Comparison of ENCODE assay signal across 18 mouse cellular contexts in genomic region chr15:99669392-99669791, GRCm38 (mm10). TPM values are rescaled to one million over a fixed set of nuclear protein-coding genes. Genes with fewer than 3 reads are reported as not detected.
A peak's percentile ranks its signal among the peaks of the same experiment; 100 is the strongest.
DNase-seq lines count a peak whose midpoint lies in the region; ATAC-seq and TF ChIP-seq lines count a peak whose summit lies in the region.
"Had no signal": no experiment of that assay in that cellular context is flagged by ENCODE, and none has a peak within 500 bp of the region (broad histone marks: within the 10 kb centered on the region; RNA-seq: fewer than 3 reads in every experiment).

No protein-coding gene starts in this region.

- DNase-seq in hindbrain, embryonic 10.5 days (ENCODE audit: low spot score) = no peak
- DNase-seq in hindbrain, embryonic 11.5 days (ENCODE audit: low spot score) = no peak
- DNase-seq in forebrain, embryonic 11.5 days (ENCODE audit: low spot score) = peak; percentile 62
- DNase-seq in hindbrain, embryonic 14.5 days (ENCODE audit: low spot score) = no peak
- no peak for DNase-seq in midbrain, postnatal 0 days (ENCODE audit: low spot score)
- DNase-seq in liver, postnatal 0 days = no peak
- DNase-seq in left cerebral cortex, postnatal 4 days = no peak
- DNase-seq in testis, postnatal 14 days (ENCODE audit: low spot score) = no peak

- H3K9me3 ChIP-seq in hindbrain, embryonic 10.5 days = no peaks in the 10 kb centered on the region
- H3K9me3 ChIP-seq in hindbrain, embryonic 11.5 days (ENCODE audit: control insufficient read depth, low read length) = no peaks in the 10 kb centered on the region
- no peaks in the 10 kb centered on the region for H3K9me3 ChIP-seq in forebrain, embryonic 11.5 days (ENCODE audit: control insufficient read depth, low read length)
- H3K9me3 ChIP-seq in hindbrain, embryonic 14.5 days (ENCODE audit: control insufficient read depth, low read length) = no peaks in the 10 kb centered on the region
- no peaks in the 10 kb centered on the region for H3K9me3 ChIP-seq in midbrain, postnatal 0 days (ENCODE audit: low read length)
- H3K9me3 ChIP-seq in liver, postnatal 0 days (ENCODE audit: low read length) = 0 out of 2 replicates have a peak, but pooled peaks cover 2% of the 10 kb centered on the region
- H3K9me3 ChIP-seq: heart, embryonic 13.5 days; limb, embryonic 10.5 days had no signal

- no peak overlapping the region; the same call in 1 of the 2 replicates for H3K27ac ChIP-seq in hindbrain, embryonic 10.5 days
- no peak overlapping the region for H3K27ac ChIP-seq in hindbrain, embryonic 11.5 days (ENCODE audit: low read depth, low read length)
- H3K27ac ChIP-seq in forebrain, embryonic 11.5 days (ENCODE audit: low read depth, low read length) = no peak overlapping the region
- H3K27ac ChIP-seq in hindbrain, embryonic 14.5 days = peak overlapping the region; percentile 92
- peak overlapping the region; percentile 93 for H3K27ac ChIP-seq in midbrain, postnatal 0 days (ENCODE audit: low read depth, low read length)
- no peak overlapping the region for H3K27ac ChIP-seq in liver, postnatal 0 days (ENCODE audit: low read depth)
- H3K27ac ChIP-seq: heart, embryonic 13.5 days; liver, embryonic 12.5 days had no signal

- intact Hi-C loops in left cerebral cortex, postnatal 4 days (cut with DNase I) = loop anchor here (1.0 to 5.0 kb wide), 2 partner anchors 73 to 172 kb away; no protein-coding TSS in a partner anchor

- no peak for TF ChIP-seq CTCF in midbrain, postnatal 0 days (IDR thresholded peaks at IDR 0.05)
- TF ChIP-seq CTCF in liver, postnatal 0 days (IDR thresholded peaks at IDR 0.05; ENCODE audit: low read depth) = no peak

- peaks cover 88% of the 10 kb centered on the region for H3K27me3 ChIP-seq in hindbrain, embryonic 10.5 days (ENCODE audit: insufficient read depth, poor library complexity, severe bottlenecking)
- peaks cover 16% of the 10 kb centered on the region for H3K27me3 ChIP-seq in hindbrain, embryonic 11.5 days (ENCODE audit: control insufficient read depth, insufficient read depth, low read length)
- peaks cover 35% of the 10 kb centered on the region for H3K27me3 ChIP-seq in forebrain, embryonic 11.5 days (ENCODE audit: control insufficient read depth, insufficient read depth, low read length)
- H3K27me3 ChIP-seq in hindbrain, embryonic 14.5 days (ENCODE audit: control insufficient read depth, insufficient read depth, low read length) = no peaks in the 10 kb centered on the region
- H3K27me3 ChIP-seq in midbrain, postnatal 0 days (ENCODE audit: insufficient read depth, low read length) = no peaks in the 10 kb centered on the region
- peaks cover 81% of the 10 kb centered on the region for H3K27me3 ChIP-seq in liver, postnatal 0 days (ENCODE audit: insufficient read depth, low read length)

- WGBS in hindbrain, embryonic 10.5 days = 13% methylated on average over 1 of the region's 1 CpGs
- WGBS in hindbrain, embryonic 11.5 days = 0% methylated on average over 1 of the region's 1 CpGs
- 0% methylated on average over 1 of the region's 1 CpGs for WGBS in forebrain, embryonic 11.5 days
- 0% methylated on average over 1 of the region's 1 CpGs for WGBS in hindbrain, embryonic 14.5 days
- WGBS in midbrain, postnatal 0 days = 0% methylated on average over 1 of the region's 1 CpGs
- 0% methylated on average over 1 of the region's 1 CpGs for WGBS in liver, postnatal 0 days (ENCODE audit: insufficient replicate concordance)

- ATAC-seq in hindbrain, embryonic 11.5 days (ENCODE audit: low FRiP score) = no peak
- ATAC-seq in forebrain, embryonic 11.5 days (replicated peaks; ENCODE audit: low FRiP score) = peak; percentile 35; the same call in 1 of the 2 replicates
- ATAC-seq in hindbrain, embryonic 14.5 days (ENCODE audit: low FRiP score) = no peak
- no peak for ATAC-seq in midbrain, postnatal 0 days (ENCODE audit: low FRiP score)
- no peak for ATAC-seq in liver, postnatal 0 days
- ATAC-seq: liver, embryonic 12.5 days; Patski had no signal

- no peak overlapping the region for H3K4me2 ChIP-seq in hindbrain, embryonic 11.5 days (replicated peaks; ENCODE audit: low read depth, low read length)
- H3K4me2 ChIP-seq in forebrain, embryonic 11.5 days (ENCODE audit: low read depth, low read length, severe bottlenecking) = no peak overlapping the region
- peak overlapping the region; percentile 69 for H3K4me2 ChIP-seq in hindbrain, embryonic 14.5 days (replicated peaks)
- H3K4me2 ChIP-seq in midbrain, postnatal 0 days (ENCODE audit: low read depth, low read length, poor library complexity, severe bottlenecking) = peak overlapping the region; percentile 83
- no peak overlapping the region for H3K4me2 ChIP-seq in liver, postnatal 0 days (ENCODE audit: low read depth, low read length)

- H3K4me1 ChIP-seq in hindbrain, embryonic 10.5 days (replicated peaks) = peaks cover 70% of the 10 kb centered on the region
- H3K4me1 ChIP-seq in hindbrain, embryonic 11.5 days (replicated peaks; ENCODE audit: control insufficient read depth, insufficient read depth, low read length) = peaks cover 4% of the 10 kb centered on the region; the same call in 1 of the 2 replicates
- H3K4me1 ChIP-seq in forebrain, embryonic 11.5 days (replicated peaks; ENCODE audit: control insufficient read depth, insufficient read depth, low read length) = peaks cover 20% of the 10 kb centered on the region; the same call in 1 of the 2 replicates
- peaks cover 58% of the 10 kb centered on the region for H3K4me1 ChIP-seq in hindbrain, embryonic 14.5 days (replicated peaks; ENCODE audit: control insufficient read depth, insufficient read depth, low read length)
- peaks cover 22% of the 10 kb centered on the region for H3K4me1 ChIP-seq in midbrain, postnatal 0 days (ENCODE audit: insufficient read depth, low read length)
- H3K4me1 ChIP-seq in liver, postnatal 0 days (ENCODE audit: insufficient read depth) = peaks cover 13% of the 10 kb centered on the region

- no peaks in the 10 kb centered on the region for H3K36me3 ChIP-seq in hindbrain, embryonic 10.5 days
- H3K36me3 ChIP-seq in hindbrain, embryonic 11.5 days (ENCODE audit: control insufficient read depth, insufficient read depth, low read length) = no peaks in the 10 kb centered on the region
- no peaks in the 10 kb centered on the region for H3K36me3 ChIP-seq in forebrain, embryonic 11.5 days (ENCODE audit: control insufficient read depth, insufficient read depth, low read length)
- H3K36me3 ChIP-seq in hindbrain, embryonic 14.5 days (replicated peaks; ENCODE audit: control insufficient read depth, insufficient read depth) = peaks cover 17% of the 10 kb centered on the region; the same call in 1 of the 2 replicates
- peaks cover 14% of the 10 kb centered on the region; the same call in 1 of the 2 replicates for H3K36me3 ChIP-seq in midbrain, postnatal 0 days (ENCODE audit: insufficient read depth, low read length)
- H3K36me3 ChIP-seq in liver, postnatal 0 days (replicated peaks; ENCODE audit: insufficient read depth, low read length) = no peaks in the 10 kb centered on the region
- H3K36me3 ChIP-seq: heart, embryonic 13.5 days; limb, embryonic 10.5 days; liver, embryonic 12.5 days had no signal

- H3K4me3 ChIP-seq in hindbrain, embryonic 10.5 days = peak overlapping the region; percentile 5; the same call in 1 of the 2 replicates
- H3K4me3 ChIP-seq in hindbrain, embryonic 11.5 days (ENCODE audit: low read depth, low read length) = no peak overlapping the region
- no peak overlapping the region for H3K4me3 ChIP-seq in forebrain, embryonic 11.5 days (ENCODE audit: low read depth, low read length)
- peak overlapping the region; percentile 90 for H3K4me3 ChIP-seq in hindbrain, embryonic 14.5 days (replicated peaks; ENCODE audit: low read length)
- peak overlapping the region; percentile 79; the same call in 1 of the 2 replicates for H3K4me3 ChIP-seq in midbrain, postnatal 0 days (ENCODE audit: low read depth, low read length)
- H3K4me3 ChIP-seq in liver, postnatal 0 days (ENCODE audit: low read depth, low read length) = no peak overlapping the region
- H3K4me3 ChIP-seq: myocyte had no signal

- H3K9ac ChIP-seq in hindbrain, embryonic 11.5 days (ENCODE audit: low read depth, low read length) = no peak overlapping the region
- no peak overlapping the region for H3K9ac ChIP-seq in forebrain, embryonic 11.5 days (ENCODE audit: low read length)
- H3K9ac ChIP-seq in hindbrain, embryonic 14.5 days = peak overlapping the region; percentile 99
- H3K9ac ChIP-seq in midbrain, postnatal 0 days (replicated peaks; ENCODE audit: low read length, poor library complexity, severe bottlenecking) = peak overlapping the region; percentile 91; the same call in 1 of the 2 replicates
- no peak overlapping the region for H3K9ac ChIP-seq in liver, postnatal 0 days (replicated peaks)

- TF ChIP-seq EP300 in liver, postnatal 0 days (IDR thresholded peaks at IDR 0.05; ENCODE audit: low read depth) = no peak

RNA-seq across cellular contexts. Expression of gene Asic1, which starts 0.8 kb away (rescaled TPM):
- polyA plus RNA-seq in hindbrain, embryonic 10.5 days (2016; fragmentation: Nextera tagmentation; extraction: Ambion mirVana) = 12.6 and 29.0 TPM in 2 replicates
- polyA plus RNA-seq in hindbrain, embryonic 11.5 days (2014; fragmentation: Nextera tagmentation; extraction: Ambion mirVana) = 14.4 and 21.0 TPM in 2 replicates
- 3.9 and 5.3 TPM in 2 replicates for polyA plus RNA-seq in forebrain, embryonic 11.5 days (2014; fragmentation: Nextera tagmentation; extraction: Ambion mirVana)
- 49.7 and 51.7 TPM in 2 replicates for polyA plus RNA-seq in hindbrain, embryonic 14.5 days (2014; fragmentation: Nextera tagmentation; extraction: Ambion mirVana)
- total RNA-seq in midbrain, postnatal 0 days (2014; rRNA removed) = 138 and 150 TPM in 2 replicates
- 37.3 and 42.1 TPM in 2 replicates for polyA plus RNA-seq in midbrain, postnatal 0 days (2015; fragmentation: Nextera tagmentation; extraction: Ambion mirVana)
- polyA plus RNA-seq in liver, postnatal 0 days (2015; fragmentation: Nextera tagmentation; extraction: Ambion mirVana) = 0.38 and 0.54 TPM in 2 replicates
- total RNA-seq in left cerebral cortex, postnatal 4 days (2021) = 100 to 1,000 TPM; 101 to 102 TPM
- total RNA-seq: megakaryocyte progenitor cell, adult 5-6 weeks had no signal

RNA-seq across cellular contexts. Expression of gene Racgap1, which starts 17.9 kb away (rescaled TPM):
- polyA plus RNA-seq in hindbrain, embryonic 10.5 days (2016; fragmentation: Nextera tagmentation; extraction: Ambion mirVana) = 193 and 219 TPM in 2 replicates
- 161 and 202 TPM in 2 replicates for polyA plus RNA-seq in hindbrain, embryonic 11.5 days (2014; fragmentation: Nextera tagmentation; extraction: Ambion mirVana)
- 201 and 217 TPM in 2 replicates for polyA plus RNA-seq in forebrain, embryonic 11.5 days (2014; fragmentation: Nextera tagmentation; extraction: Ambion mirVana)
- 44.9 and 51.3 TPM in 2 replicates for polyA plus RNA-seq in hindbrain, embryonic 14.5 days (2014; fragmentation: Nextera tagmentation; extraction: Ambion mirVana)
- 27.0 and 32.9 TPM in 2 replicates for total RNA-seq in midbrain, postnatal 0 days (2014; rRNA removed)
- 27.2 TPM in 2 replicates for polyA plus RNA-seq in midbrain, postnatal 0 days (2015; fragmentation: Nextera tagmentation; extraction: Ambion mirVana)
- 28.6 and 31.9 TPM in 2 replicates for polyA plus RNA-seq in liver, postnatal 0 days (2015; fragmentation: Nextera tagmentation; extraction: Ambion mirVana)
- total RNA-seq in left cerebral cortex, postnatal 4 days (2021) = 10 to 100 TPM; 22.0 to 26.1 TPM

RNA-seq across cellular contexts. Expression of gene Smarcd1, which starts 32.5 kb away (rescaled TPM):
- polyA plus RNA-seq in hindbrain, embryonic 10.5 days (2016; fragmentation: Nextera tagmentation; extraction: Ambion mirVana) = 101 and 118 TPM in 2 replicates
- 99.1 and 103 TPM in 2 replicates for polyA plus RNA-seq in hindbrain, embryonic 11.5 days (2014; fragmentation: Nextera tagmentation; extraction: Ambion mirVana)
- polyA plus RNA-seq in forebrain, embryonic 11.5 days (2014; fragmentation: Nextera tagmentation; extraction: Ambion mirVana) = 134 and 142 TPM in 2 replicates
- polyA plus RNA-seq in hindbrain, embryonic 14.5 days (2014; fragmentation: Nextera tagmentation; extraction: Ambion mirVana) = 93.2 and 107 TPM in 2 replicates
- total RNA-seq in midbrain, postnatal 0 days (2014; rRNA removed) = 83.0 and 93.0 TPM in 2 replicates
- 77.7 and 92.2 TPM in 2 replicates for polyA plus RNA-seq in midbrain, postnatal 0 days (2015; fragmentation: Nextera tagmentation; extraction: Ambion mirVana)
- polyA plus RNA-seq in liver, postnatal 0 days (2015; fragmentation: Nextera tagmentation; extraction: Ambion mirVana) = 4.7 and 5.3 TPM in 2 replicates
- 100 to 1,000 TPM; 134 to 148 TPM for total RNA-seq in left cerebral cortex, postnatal 4 days (2021)

RNA-seq across cellular contexts. Expression of gene Gm17349, which starts 35.9 kb away (rescaled TPM):
- polyA plus RNA-seq in hindbrain, embryonic 10.5 days (2016; fragmentation: Nextera tagmentation; extraction: Ambion mirVana) = not detected in 2 replicates
- polyA plus RNA-seq in hindbrain, embryonic 11.5 days (2014; fragmentation: Nextera tagmentation; extraction: Ambion mirVana) = not detected in 2 replicates
- polyA plus RNA-seq in forebrain, embryonic 11.5 days (2014; fragmentation: Nextera tagmentation; extraction: Ambion mirVana) = not detected in 2 replicates
- polyA plus RNA-seq in hindbrain, embryonic 14.5 days (2014; fragmentation: Nextera tagmentation; extraction: Ambion mirVana) = not detected in 2 replicates
- not detected in 2 replicates for total RNA-seq in midbrain, postnatal 0 days (2014; rRNA removed)
- not detected in 2 replicates for polyA plus RNA-seq in midbrain, postnatal 0 days (2015; fragmentation: Nextera tagmentation; extraction: Ambion mirVana)
- 1.3 and 2.9 TPM in 2 replicates for polyA plus RNA-seq in liver, postnatal 0 days (2015; fragmentation: Nextera tagmentation; extraction: Ambion mirVana)
- total RNA-seq in left cerebral cortex, postnatal 4 days (2021) = not detected
- total RNA-seq: megakaryocyte progenitor cell, adult 5-6 weeks had no signal
- polyA plus RNA-seq: embryonic facial prominence, embryonic 11.5 days; gonadal fat pad, adult 2 months; heart, embryonic 13.5 days; limb, embryonic 10.5 days; liver, embryonic 12.5 days; lung, embryonic 16.5 days; myocyte; Patski; stomach, embryonic 16.5 days had no signal

RNA-seq across cellular contexts. Expression of gene Gpd1, which starts 47.9 kb away (rescaled TPM):
- polyA plus RNA-seq in hindbrain, embryonic 10.5 days (2016; fragmentation: Nextera tagmentation; extraction: Ambion mirVana) = 0.54 and 0.78 TPM in 2 replicates
- 0.25 and 0.36 TPM in 2 replicates for polyA plus RNA-seq in hindbrain, embryonic 11.5 days (2014; fragmentation: Nextera tagmentation; extraction: Ambion mirVana)
- 0.35 and 0.53 TPM in 2 replicates for polyA plus RNA-seq in forebrain, embryonic 11.5 days (2014; fragmentation: Nextera tagmentation; extraction: Ambion mirVana)
- polyA plus RNA-seq in hindbrain, embryonic 14.5 days (2014; fragmentation: Nextera tagmentation; extraction: Ambion mirVana) = 2.0 and 2.2 TPM in 2 replicates
- 2.8 and 3.3 TPM in 2 replicates for total RNA-seq in midbrain, postnatal 0 days (2014; rRNA removed)
- 1.1 and 1.2 TPM in 2 replicates for polyA plus RNA-seq in midbrain, postnatal 0 days (2015; fragmentation: Nextera tagmentation; extraction: Ambion mirVana)
- polyA plus RNA-seq in liver, postnatal 0 days (2015; fragmentation: Nextera tagmentation; extraction: Ambion mirVana) = 147 and 150 TPM in 2 replicates
- 1 to 10 TPM; 6.7 to 6.8 TPM for total RNA-seq in left cerebral cortex, postnatal 4 days (2021)

Comparison
In these comparisons a context has a peak if more than half of its experiments do, and no peak if none do; other contexts are left out.
1. H3K27ac ChIP-seq: peak in hindbrain, embryonic 14.5 days (single experiment) and midbrain, postnatal 0 days (single experiment); none in hindbrain, embryonic 10.5 days (single experiment), hindbrain, embryonic 11.5 days (single experiment), forebrain, embryonic 11.5 days (single experiment) and liver, postnatal 0 days (single experiment).
2. H3K4me3 ChIP-seq: peak in hindbrain, embryonic 10.5 days (single experiment), hindbrain, embryonic 14.5 days (single experiment) and midbrain, postnatal 0 days (single experiment); none in hindbrain, embryonic 11.5 days (single experiment), forebrain, embryonic 11.5 days (single experiment) and liver, postnatal 0 days (single experiment).
3. H3K4me2 ChIP-seq: peak in hindbrain, embryonic 14.5 days (single experiment) and midbrain, postnatal 0 days (single experiment); none in hindbrain, embryonic 11.5 days (single experiment), forebrain, embryonic 11.5 days (single experiment) and liver, postnatal 0 days (single experiment).
4. H3K9ac ChIP-seq: peak in hindbrain, embryonic 14.5 days (single experiment) and midbrain, postnatal 0 days (single experiment); none in hindbrain, embryonic 11.5 days (single experiment), forebrain, embryonic 11.5 days (single experiment) and liver, postnatal 0 days (single experiment).
5. RNA of gene Smarcd1, which starts 32.5 kb away (polyA plus RNA-seq): 134 to 142 TPM in forebrain, embryonic 11.5 days, 101 to 118 TPM in hindbrain, embryonic 10.5 days, 93.2 to 107 TPM in hindbrain, embryonic 14.5 days, 99.1 to 103 TPM in hindbrain, embryonic 11.5 days and 77.7 to 92.2 TPM in midbrain, postnatal 0 days; 4.7 to 5.3 TPM in liver, postnatal 0 days; every median in the first group is over 10 times any median in the second.